ENCODE assay signal across 19 mouse cellular contexts in the genomic region with DNA sequence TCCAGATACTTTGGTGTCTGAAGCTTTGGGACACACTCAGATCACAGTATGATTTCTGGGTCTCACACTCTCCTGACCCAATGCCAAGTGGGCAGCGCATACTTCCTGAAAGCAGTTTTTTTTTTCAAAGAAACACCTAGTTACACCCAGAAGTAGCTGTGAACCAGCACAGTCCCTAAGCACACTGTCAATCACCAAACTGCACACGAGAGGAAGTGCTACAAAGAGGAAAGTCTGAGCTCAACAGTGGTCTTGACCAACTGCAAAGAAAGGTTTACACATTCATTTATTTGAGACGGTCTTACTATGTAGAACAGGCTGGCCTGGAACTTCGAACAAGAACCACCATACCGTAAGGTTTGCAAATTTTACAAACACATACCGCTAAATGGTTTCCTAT.
DNase-seq lines count a peak whose midpoint lies in the region; ATAC-seq and TF ChIP-seq lines count a peak whose summit lies in the region.
"Had no signal": no experiment of that assay in that cellular context is flagged by ENCODE, and none has a peak within 500 bp of the region (broad histone marks: within the 10 kb centered on the region; RNA-seq: fewer than 3 reads in every experiment).

No protein-coding gene starts in this region.

- WGBS in lung, postnatal 0 days: 31% methylated on average over 6 of the region's 6 CpGs
- WGBS in kidney, adult 2 months: 78% methylated on average over 6 of the region's 6 CpGs

- H3K27ac ChIP-seq in lung, postnatal 0 days (ENCODE audit: low read length): 0 out of 2 replicates have a peak overlapping the region, but pooled peaks have one; percentile 1
- no peak overlapping the region for H3K27ac ChIP-seq in kidney, adult 2 months (ENCODE audit: insufficient read depth, low read depth, low read length)
- H3K27ac ChIP-seq: embryonic facial prominence, embryonic 15.5 days; forebrain, embryonic 10.5 days; gastrocnemius, adult 2 months; hindbrain, embryonic 15.5 days had no signal

- peak; percentile 40 for ATAC-seq in lung, postnatal 0 days
- ATAC-seq in hematopoietic stem cell, adult 5-6 weeks (replicated peaks in 1 of 2; ENCODE audit: insufficient read depth in 1 of 2, low FRiP score in 2 of 2, low TSS enrichment in 1 of 2, low read depth in 1 of 2, poor library complexity in 2 of 2, severe bottlenecking in 2 of 2): peak; percentile 63 to 69
- ATAC-seq in megakaryocyte progenitor cell, adult 5-6 weeks (replicated peaks; ENCODE audit: poor library complexity): peak; percentile 29; the same call in 1 of the 2 replicates
- ATAC-seq: forebrain, embryonic 14.5 days had no signal

- no peaks in the 10 kb centered on the region for H3K4me1 ChIP-seq in lung, postnatal 0 days (ENCODE audit: insufficient read depth, low read depth, low read length)
- H3K4me1 ChIP-seq in kidney, adult 2 months (ENCODE audit: control insufficient read depth, insufficient read depth, low read length): no peaks in the 10 kb centered on the region
- H3K4me1 ChIP-seq: embryonic facial prominence, embryonic 15.5 days; hindbrain, embryonic 15.5 days had no signal

- H3K9me3 ChIP-seq in lung, postnatal 0 days (ENCODE audit: low read length): no peaks in the 10 kb centered on the region
- H3K9me3 ChIP-seq: embryonic facial prominence, embryonic 15.5 days; forebrain, embryonic 10.5 days; heart, embryonic 12.5 days; hindbrain, embryonic 15.5 days had no signal

- H3K4me3 ChIP-seq in lung, postnatal 0 days (ENCODE audit: low read depth, low read length): no peak overlapping the region
- no peak overlapping the region for H3K4me3 ChIP-seq in kidney, adult 2 months (ENCODE audit: insufficient read depth, low read depth, low read length)
- H3K4me3 ChIP-seq: embryonic facial prominence, embryonic 15.5 days; erythroblast, embryonic 14.5 days; forebrain, embryonic 10.5 days; gastrocnemius, adult 2 months; heart, embryonic 12.5 days; hindbrain, embryonic 15.5 days had no signal

- H3K27me3 ChIP-seq in lung, postnatal 0 days (replicated peaks; ENCODE audit: insufficient read depth, low read length): no peaks in the 10 kb centered on the region
- no peaks in the 10 kb centered on the region for H3K27me3 ChIP-seq in kidney, adult 2 months (replicated peaks; ENCODE audit: control insufficient read depth, insufficient read depth, low read length)
- H3K27me3 ChIP-seq: embryonic facial prominence, embryonic 15.5 days; heart, embryonic 12.5 days; hindbrain, embryonic 15.5 days had no signal

- H3K9ac ChIP-seq in lung, postnatal 0 days (replicated peaks; ENCODE audit: low read depth): no peak overlapping the region
- H3K9ac ChIP-seq: embryonic facial prominence, embryonic 15.5 days; heart, embryonic 12.5 days; hindbrain, embryonic 15.5 days had no signal

- DNase-seq in lung, postnatal 0 days (ENCODE audit: low spot score): peak; percentile 47
- DNase-seq in lung, postnatal 36 days: no peak
- DNase-seq in layer of hippocampus, postnatal 10 days (ENCODE audit: low spot score in 2 of 2): no peak
- DNase-seq in kidney, adult 2 months: no peak
- DNase-seq: adrenal gland, postnatal 14 days; cerebellum, adult 18-20 months; cerebellum, adult 9-11 months; embryo, embryonic 11 days; gastrocnemius, adult 2 months; gastrocnemius, postnatal 25 days had no signal

- no peak for TF ChIP-seq EP300 in lung, postnatal 0 days (IDR thresholded peaks at IDR 0.05)

- H3K36me3 ChIP-seq in lung, postnatal 0 days (ENCODE audit: insufficient read depth, low read length): no peaks in the 10 kb centered on the region
- H3K36me3 ChIP-seq in kidney, adult 2 months (ENCODE audit: control insufficient read depth, insufficient read depth, low read length): no peaks in the 10 kb centered on the region
- H3K36me3 ChIP-seq: embryonic facial prominence, embryonic 15.5 days; forebrain, embryonic 10.5 days; G1E; heart, embryonic 12.5 days; hindbrain, embryonic 15.5 days had no signal

- no peak for TF ChIP-seq CTCF in lung, postnatal 0 days (IDR thresholded peaks at IDR 0.05)
- no peak for TF ChIP-seq CTCF in kidney, adult 2 months (conservative IDR thresholded peaks at IDR 0.05; ENCODE audit: insufficient read depth, insufficient read length, low read depth, low read length)

- no peak for TF ChIP-seq POLR2A in kidney, adult 2 months (IDR thresholded peaks at IDR 0.05; ENCODE audit: low read depth, low read length)

- no peak overlapping the region for H3K4me2 ChIP-seq in lung, postnatal 0 days (replicated peaks; ENCODE audit: low read depth, low read length)
- H3K4me2 ChIP-seq: embryonic facial prominence, embryonic 15.5 days; heart, embryonic 12.5 days; hindbrain, embryonic 15.5 days had no signal
